Mouse (Mus musculus): Measurements from ENCODE around the gene Abhd13. TPM values are rescaled to one million over a fixed set of nuclear protein-coding genes. Genes with fewer than 3 reads are reported as not detected.

Abhd13 gene
- polyA plus RNA-seq, 1 experiment from 2014 or later: 19.5 TPM

- Histone ChIP-seq H3K4me2 (ENCODE audit: low read depth, low read length) (peak within 1 kb of the TSS; percentile 66), H3K4me1 (ENCODE audit: control insufficient read depth, insufficient read depth, low read length) (0 out of 2 replicates have a peak, but pooled peaks cover 6% of the 10 kb centered on the region), H3K27ac (replicated peaks; ENCODE audit: low read depth, low read length) (no peak within 1 kb of the TSS), H3K4me3 (ENCODE audit: low read depth, low read length) (peak within 1 kb of the TSS; percentile 36), H3K36me3 (ENCODE audit: control insufficient read depth, insufficient read depth, low read length) (no peaks in the 10 kb centered on the region), H3K9ac (ENCODE audit: low read depth, low read length) (peak within 1 kb of the TSS; percentile 45; the same call in 1 of the 2 replicates), H3K27me3 (replicated peaks; ENCODE audit: control insufficient read depth, insufficient read depth, low read length) (peaks cover 5% of the 10 kb centered on the region), H3K9me3 (ENCODE audit: control insufficient read depth, low read length) (no peaks in the 10 kb centered on the region)
- 77% methylated on average over 15 of the region's 16 CpGs for WGBS
- no peak for DNase-seq (ENCODE audit: low spot score)
- ATAC-seq (ENCODE audit: low read depth): no peak
Measured at GRCm38 (mm10) chr8:10006156-10006985, 28.9 kb downstream of the Abhd13 start, which contains the start of gene Tnfsf13b. Tnfsf13b (plus strand) TSS chr8:10006467.

GRCm38 (mm10) chr8:10006986-10007659, 29.6 kb downstream of the Abhd13 start:
- Histone ChIP-seq H3K9me3 (ENCODE audit: control insufficient read depth, low read length) (no peaks in the 10 kb centered on the region), H3K4me3 (ENCODE audit: low read depth, low read length) (peak overlapping the region; percentile 36), H3K4me2 (ENCODE audit: low read depth, low read length) (peak overlapping the region; percentile 66), H3K9ac (ENCODE audit: low read depth, low read length) (peak overlapping the region; percentile 45; the same call in 1 of the 2 replicates), H3K27ac (replicated peaks; ENCODE audit: low read depth, low read length) (no peak overlapping the region), H3K4me1 (ENCODE audit: control insufficient read depth, insufficient read depth, low read length) (0 out of 2 replicates have a peak, but pooled peaks cover 6% of the 10 kb centered on the region), H3K36me3 (ENCODE audit: control insufficient read depth, insufficient read depth, low read length) (no peaks in the 10 kb centered on the region), H3K27me3 (replicated peaks; ENCODE audit: control insufficient read depth, insufficient read depth, low read length) (peaks cover 5% of the 10 kb centered on the region)
- WGBS: 5% methylated on average over 23 of the region's 29 CpGs
- ATAC-seq (ENCODE audit: low read depth) (peak; percentile 70; the same call in 1 of the 2 replicates), DNase-seq (ENCODE audit: low spot score) (peak; percentile 73)

- no peak for ATAC-seq (ENCODE audit: low read depth)
- Histone ChIP-seq H3K4me2 (ENCODE audit: low read depth, low read length) (peak overlapping the region; percentile 66), H3K4me1 (ENCODE audit: control insufficient read depth, insufficient read depth, low read length) (0 out of 2 replicates have a peak, but pooled peaks cover 6% of the 10 kb centered on the region), H3K36me3 (ENCODE audit: control insufficient read depth, insufficient read depth, low read length) (no peaks in the 10 kb centered on the region), H3K4me3 (ENCODE audit: low read depth, low read length) (peak overlapping the region; percentile 36), H3K27ac (replicated peaks; ENCODE audit: low read depth, low read length) (no peak overlapping the region), H3K9ac (ENCODE audit: low read depth, low read length) (peak overlapping the region; percentile 45; the same call in 1 of the 2 replicates), H3K9me3 (ENCODE audit: control insufficient read depth, low read length) (no peaks in the 10 kb centered on the region), H3K27me3 (replicated peaks; ENCODE audit: control insufficient read depth, insufficient read depth, low read length) (peaks cover 5% of the 10 kb centered on the region)
- no peak for DNase-seq (ENCODE audit: low spot score)
- 39% methylated on average over 6 of the region's 6 CpGs for WGBS
Measured at GRCm38 (mm10) chr8:10007660-10008028, 30.1 kb downstream of the Abhd13 start.

DNA sequence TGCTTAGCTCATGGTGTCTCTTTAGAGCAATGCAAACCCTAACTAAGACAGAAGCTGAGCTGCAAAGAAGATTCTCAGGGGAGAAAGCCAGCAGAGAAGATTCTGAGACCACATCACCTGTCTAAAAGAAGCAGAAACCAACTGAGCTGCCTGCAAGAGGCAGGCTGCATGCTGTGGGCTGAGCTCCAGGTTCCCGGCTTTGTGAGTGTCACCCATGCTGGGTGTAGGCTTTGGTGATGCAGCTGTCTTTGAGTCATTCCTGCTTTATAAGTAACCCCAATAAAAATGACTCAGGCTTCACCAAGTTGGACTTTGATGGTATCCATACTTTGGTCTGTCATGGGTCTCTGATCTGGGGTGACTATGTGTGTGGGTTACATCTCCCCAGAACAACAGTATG, 38.7 kb downstream of the Abhd13 start:
- DNase-seq (ENCODE audit: low spot score) (no peak), ATAC-seq (ENCODE audit: low read depth) (no peak)
- Histone ChIP-seq H3K4me3 (ENCODE audit: low read depth, low read length) (no peak overlapping the region), H3K4me2 (ENCODE audit: low read depth, low read length) (no peak overlapping the region), H3K27ac (replicated peaks; ENCODE audit: low read depth, low read length) (no peak overlapping the region), H3K36me3 (ENCODE audit: control insufficient read depth, insufficient read depth, low read length) (no peaks in the 10 kb centered on the region), H3K4me1 (ENCODE audit: control insufficient read depth, insufficient read depth, low read length) (no peaks in the 10 kb centered on the region), H3K27me3 (replicated peaks; ENCODE audit: control insufficient read depth, insufficient read depth, low read length) (no peaks in the 10 kb centered on the region), H3K9ac (ENCODE audit: low read depth, low read length) (no peak overlapping the region), H3K9me3 (ENCODE audit: control insufficient read depth, low read length) (no peaks in the 10 kb centered on the region)
- WGBS: 69% methylated on average over 1 of the region's 1 CpGs

DNA sequence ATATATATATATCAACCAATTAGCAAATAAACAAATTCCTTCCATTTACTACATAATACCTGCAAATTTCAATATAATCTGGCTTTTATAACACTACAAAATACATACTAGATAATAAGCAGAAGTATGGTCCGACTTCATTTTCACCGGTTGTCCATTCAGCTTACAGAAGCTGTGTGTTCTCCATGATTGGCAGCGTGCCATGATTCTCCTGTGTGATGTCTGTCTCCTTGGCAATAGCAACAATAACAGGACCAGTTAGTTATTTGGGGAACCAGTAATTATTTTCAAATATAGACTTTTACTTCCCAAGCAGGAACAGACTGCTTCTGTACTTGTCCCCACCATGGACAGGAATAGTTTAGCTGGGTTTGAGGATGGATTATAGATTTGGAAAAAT, 39.7 kb downstream of the Abhd13 start:
- Histone ChIP-seq H3K27ac (replicated peaks; ENCODE audit: low read depth, low read length) (no peak overlapping the region), H3K9ac (ENCODE audit: low read depth, low read length) (no peak overlapping the region), H3K9me3 (ENCODE audit: control insufficient read depth, low read length) (no peaks in the 10 kb centered on the region), H3K4me2 (ENCODE audit: low read depth, low read length) (no peak overlapping the region), H3K4me3 (ENCODE audit: low read depth, low read length) (no peak overlapping the region), H3K36me3 (ENCODE audit: control insufficient read depth, insufficient read depth, low read length) (no peaks in the 10 kb centered on the region), H3K27me3 (replicated peaks; ENCODE audit: control insufficient read depth, insufficient read depth, low read length) (no peaks in the 10 kb centered on the region), H3K4me1 (ENCODE audit: control insufficient read depth, insufficient read depth, low read length) (no peaks in the 10 kb centered on the region)
- DNase-seq (ENCODE audit: low spot score) (peak; percentile 41), ATAC-seq (ENCODE audit: low read depth) (no peak)
- WGBS: 79% methylated on average over 3 of the region's 3 CpGs

DNA sequence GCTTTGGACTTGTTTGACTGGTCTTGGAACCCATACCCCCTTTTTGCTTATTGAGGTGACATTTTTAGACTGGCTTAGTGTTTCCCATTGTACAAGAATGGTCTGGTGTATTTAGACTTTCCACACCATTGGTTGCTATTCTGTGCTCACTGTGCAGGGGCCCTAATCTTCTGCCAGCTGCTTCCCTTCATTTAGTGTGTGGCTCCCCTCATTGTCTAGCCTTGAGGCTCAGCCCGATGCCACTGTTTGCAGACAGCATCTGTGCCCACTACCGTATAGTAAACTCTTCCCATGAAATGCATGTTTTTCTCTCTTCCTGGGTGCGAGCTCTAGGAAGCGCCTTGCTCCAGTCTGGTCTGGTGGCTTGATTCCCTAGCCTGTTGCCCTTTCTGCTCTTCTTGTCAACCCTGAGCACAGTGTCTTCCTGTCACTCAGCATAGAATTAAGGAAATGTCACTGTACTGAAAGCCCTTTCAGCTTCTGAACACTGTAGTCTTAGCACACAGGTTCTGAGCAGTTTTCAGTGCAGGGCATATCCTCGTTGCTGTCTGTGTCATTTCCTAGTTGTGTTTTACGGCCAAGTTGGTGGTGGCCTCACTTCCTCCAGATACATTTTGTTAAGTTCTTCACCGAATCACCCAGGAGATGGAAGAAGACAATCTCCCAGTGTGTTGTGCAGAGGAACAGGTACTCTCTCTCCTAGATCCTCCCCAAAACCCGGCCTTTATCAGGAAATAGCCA, 53.0 kb downstream of the Abhd13 start:
- H3K36me3 ChIP-seq (ENCODE audit: control insufficient read depth, insufficient read depth, low read length): no peaks in the 10 kb centered on the region
- no peak overlapping the region for H3K27ac ChIP-seq (replicated peaks; ENCODE audit: low read depth, low read length)
- H3K4me2 ChIP-seq (ENCODE audit: low read depth, low read length): no peak overlapping the region
- H3K4me3 ChIP-seq (ENCODE audit: low read depth, low read length): no peak overlapping the region
- DNase-seq (ENCODE audit: low spot score) (no peak), ATAC-seq (ENCODE audit: low read depth) (no peak)
- no peaks in the 10 kb centered on the region for H3K27me3 ChIP-seq (replicated peaks; ENCODE audit: control insufficient read depth, insufficient read depth, low read length)
- no peak overlapping the region for H3K9ac ChIP-seq (ENCODE audit: low read depth, low read length)
- H3K9me3 ChIP-seq (ENCODE audit: control insufficient read depth, low read length): no peaks in the 10 kb centered on the region
- 84% methylated on average over 8 of the region's 8 CpGs for WGBS
- H3K4me1 ChIP-seq (ENCODE audit: control insufficient read depth, insufficient read depth, low read length): no peaks in the 10 kb centered on the region

DNA sequence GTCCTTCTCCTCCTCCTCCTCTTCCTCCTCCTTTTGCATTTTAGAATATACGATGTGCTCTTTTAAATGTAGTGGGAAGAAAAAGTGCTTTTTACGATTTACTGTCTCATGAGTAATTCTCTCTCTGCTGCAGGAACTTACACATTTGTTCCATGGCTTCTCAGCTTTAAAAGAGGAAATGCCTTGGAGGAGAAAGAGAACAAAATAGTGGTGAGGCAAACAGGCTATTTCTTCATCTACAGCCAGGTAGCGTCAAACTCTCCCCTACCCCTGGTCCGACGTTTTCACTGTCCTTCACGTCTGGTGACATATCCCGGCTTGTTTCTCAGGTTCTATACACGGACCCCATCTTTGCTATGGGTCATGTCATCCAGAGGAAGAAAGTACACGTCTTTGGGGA, 53.7 kb downstream of the Abhd13 start:
- H3K4me1 ChIP-seq (ENCODE audit: control insufficient read depth, insufficient read depth, low read length): no peaks in the 10 kb centered on the region
- no peak overlapping the region for H3K9ac ChIP-seq (ENCODE audit: low read depth, low read length)
- 78% methylated on average over 9 of the region's 9 CpGs for WGBS
- H3K27ac ChIP-seq (replicated peaks; ENCODE audit: low read depth, low read length): no peak overlapping the region
- no peaks in the 10 kb centered on the region for H3K9me3 ChIP-seq (ENCODE audit: control insufficient read depth, low read length)
- H3K4me3 ChIP-seq (ENCODE audit: low read depth, low read length): no peak overlapping the region
- H3K4me2 ChIP-seq (ENCODE audit: low read depth, low read length): no peak overlapping the region
- ATAC-seq (ENCODE audit: low read depth) (no peak), DNase-seq (ENCODE audit: low spot score) (no peak)
- H3K36me3 ChIP-seq (ENCODE audit: control insufficient read depth, insufficient read depth, low read length): no peaks in the 10 kb centered on the region
- H3K27me3 ChIP-seq (replicated peaks; ENCODE audit: control insufficient read depth, insufficient read depth, low read length): no peaks in the 10 kb centered on the region

- Histone ChIP-seq H3K4me1 (ENCODE audit: control insufficient read depth, insufficient read depth, low read length) (no peaks in the 10 kb centered on the region), H3K4me2 (ENCODE audit: low read depth, low read length) (no peak overlapping the region), H3K27ac (replicated peaks; ENCODE audit: low read depth, low read length) (no peak overlapping the region), H3K27me3 (replicated peaks; ENCODE audit: control insufficient read depth, insufficient read depth, low read length) (no peaks in the 10 kb centered on the region), H3K9ac (ENCODE audit: low read depth, low read length) (no peak overlapping the region), H3K36me3 (ENCODE audit: control insufficient read depth, insufficient read depth, low read length) (no peaks in the 10 kb centered on the region), H3K9me3 (ENCODE audit: control insufficient read depth, low read length) (no peaks in the 10 kb centered on the region), H3K4me3 (ENCODE audit: low read depth, low read length) (no peak overlapping the region)
- DNase-seq (ENCODE audit: low spot score) (no peak), ATAC-seq (ENCODE audit: low read depth) (no peak)
- WGBS: 61% methylated on average over 3 of the region's 3 CpGs
Measured at GRCm38 (mm10) chr8:10040866-10041265, 63.4 kb downstream of the Abhd13 start.

All from embryonic facial prominence, embryonic 14.5 days (tissue).